Mouse (Mus musculus) CH12.LX (cell line): ENCODE measurements at regions not wholly inside any gene's neighbourhood (a gene's known extent, or its start where the extent isn't known, plus 50 kb on each side); places are given as distances from the start of the nearest gene placed in this dataset.

ENCODE experiments used
- CTCF ChIP-seq, 2 experiments: IDR thresholded peaks in 1 of 2; conservative IDR thresholded peaks in 1 of 2; 2 replicates each; pipeline ENCODE4 v1.5.1; 2011 to 2012; ENCODE audit warnings: low read depth in 2 of 2, low read length in 2 of 2, improper control_type of control experiment in 1 of 2, inconsistent platforms in 1 of 2, mild to moderate bottlenecking in 1 of 2, moderate library complexity in 1 of 2
- EP300 ChIP-seq: IDR thresholded peaks from 2 replicates; pipeline ENCODE4 v1.6.1; 2011; ENCODE audit warnings: low read length, improper control_type of control experiment
- RCOR1 ChIP-seq: conservative IDR thresholded peaks from 2 replicates; pipeline ENCODE4 v1.6.1; 2012; ENCODE audit warnings: low read depth, mild to moderate bottlenecking, inconsistent platforms, low read length, improper control_type of control experiment
- ZNF384 ChIP-seq: IDR thresholded peaks from 2 replicates; pipeline ENCODE4 v1.6.1; 2012; ENCODE audit warnings: low read depth, low read length, improper control_type of control experiment, inconsistent platforms

DNA sequence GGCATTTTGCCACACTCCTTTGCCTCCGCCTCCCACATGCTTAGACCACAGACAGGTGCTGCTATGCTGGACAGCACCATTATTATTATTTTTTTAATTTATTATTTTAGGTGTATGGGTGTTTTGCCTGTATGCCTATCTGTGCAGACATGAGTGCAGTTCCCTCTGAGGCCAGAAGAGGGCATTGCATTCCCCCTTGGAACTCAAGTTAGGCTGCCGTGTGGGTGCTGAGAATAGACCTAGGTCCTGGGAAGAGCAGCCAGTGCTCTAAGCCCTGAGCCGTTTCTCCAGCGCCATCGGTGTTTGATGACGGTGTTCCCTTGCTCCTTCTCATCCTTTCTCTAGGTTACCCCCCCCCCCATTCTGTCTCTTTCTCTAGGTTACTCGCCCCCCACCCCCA lies 49.9 kb upstream of the Ucn3 start:
- peak; percentile 11 to 28; a peak in 1 of 4 replicates for TF ChIP-seq CTCF (conservative IDR thresholded peaks at IDR 0.05 in 1 of 2, IDR thresholded peaks at IDR 0.05 in 1 of 2; ENCODE audit: low read depth in 2 of 2, low read length in 2 of 2)
- TF ChIP-seq EP300, result no peak
- TF ChIP-seq ZNF384, result no peak
- no peak for TF ChIP-seq RCOR1
